Mouse (Mus musculus) MEL (cell line): Measurements from ENCODE around the gene Sftpa1.

Experiments
- CTCF ChIP-seq, 3 experiments: IDR thresholded peaks in 2 of 3; conservative IDR thresholded peaks in 1 of 3; 2 replicates each; pipeline ENCODE4 v1.5.1; 2011 to 2012; ENCODE audit warnings: low read length in 3 of 3, low read depth in 2 of 3, mild to moderate bottlenecking in 2 of 3, improper control_type of control experiment in 1 of 3, inconsistent platforms in 1 of 3, mixed read lengths in 1 of 3, moderate library complexity in 1 of 3; ENCODE audit not compliant: control insufficient read depth in 1 of 3, insufficient read depth in 1 of 3, poor library complexity in 1 of 3, severe bottlenecking in 1 of 3
- USF1 ChIP-seq: IDR thresholded peaks from 2 replicates; pipeline ENCODE4 v1.6.1; 2014; ENCODE audit warnings: low read depth, mild to moderate bottlenecking, inconsistent platforms, low read length, improper control_type of control experiment, moderate library complexity

- no peak for TF ChIP-seq USF1
- no peak for TF ChIP-seq CTCF (IDR thresholded peaks at IDR 0.05 in 2 of 3, conservative IDR thresholded peaks at IDR 0.05 in 1 of 3; ENCODE audit: control insufficient read depth in 1 of 3, insufficient read depth in 1 of 3, low read depth in 2 of 3, low read length in 3 of 3, poor library complexity in 1 of 3, severe bottlenecking in 1 of 3)
These were observed 43.2 kb downstream of the Sftpa1 start for GRCm38 (mm10) chr14:41174802-41175201.
